Mouse (Mus musculus): ENCODE data around the gene Tpt1. TPM values are rescaled to one million over a fixed set of nuclear protein-coding genes. Genes with fewer than 3 reads are reported as not detected.
"Not testable (repeated sequence)": the region's sequence is repeated elsewhere in the genome, so short reads cannot be mapped to it uniquely, and the experiment has no call there.

The Tpt1 gene
- polyA plus RNA-seq, 1 experiment from 2014 or later = 740 TPM

GRCm38 (mm10) chr14:75850819-75851218 is 5.9 kb downstream of the Tpt1 start:
- Histone ChIP-seq H3K9ac (replicated peaks; ENCODE audit: low read depth, low read length) (no peak overlapping the region), H3K36me3 (ENCODE audit: control insufficient read depth, insufficient read depth) (peaks cover 40% of the 10 kb centered on the region), H3K4me3 (replicated peaks; ENCODE audit: low read length) (no peak overlapping the region), H3K4me1 (replicated peaks; ENCODE audit: control insufficient read depth, insufficient read depth, low read length) (peaks cover 17% of the 10 kb centered on the region), H3K9me3 (ENCODE audit: control insufficient read depth, low read length) (no peaks in the 10 kb centered on the region), H3K27me3 (replicated peaks; ENCODE audit: control insufficient read depth, insufficient read depth, low read length) (no peaks in the 10 kb centered on the region), H3K4me2 (ENCODE audit: low read length) (no peak overlapping the region), H3K27ac (ENCODE audit: low read length) (peak overlapping the region; percentile 23; the same call in 1 of the 2 replicates)
- peak; percentile 66 for ATAC-seq
- WGBS = 4% methylated on average over 6 of the region's 6 CpGs

GRCm38 (mm10) chr14:75852016-75852415 is 7.1 kb downstream of the Tpt1 start:
- Histone ChIP-seq H3K9me3 (ENCODE audit: control insufficient read depth, low read length) (no peaks in the 10 kb centered on the region), H3K36me3 (ENCODE audit: control insufficient read depth, insufficient read depth) (peaks cover 37% of the 10 kb centered on the region), H3K4me3 (replicated peaks; ENCODE audit: low read length) (no peak overlapping the region), H3K9ac (replicated peaks; ENCODE audit: low read depth, low read length) (no peak overlapping the region), H3K27me3 (replicated peaks; ENCODE audit: control insufficient read depth, insufficient read depth, low read length) (no peaks in the 10 kb centered on the region), H3K4me1 (replicated peaks; ENCODE audit: control insufficient read depth, insufficient read depth, low read length) (peaks cover 10% of the 10 kb centered on the region), H3K4me2 (ENCODE audit: low read length) (no peak overlapping the region), H3K27ac (ENCODE audit: low read length) (no peak overlapping the region)
- WGBS = 98% methylated on average over 5 of the region's 5 CpGs
- no peak for ATAC-seq

- H3K4me3 ChIP-seq (replicated peaks; ENCODE audit: low read length) = no peak overlapping the region
- no peak overlapping the region for H3K27ac ChIP-seq (ENCODE audit: low read length)
- WGBS = 62% methylated on average over 17 of the region's 17 CpGs
- ATAC-seq = no peak
- H3K9me3 ChIP-seq (ENCODE audit: control insufficient read depth, low read length) = no peaks in the 10 kb centered on the region
- H3K9ac ChIP-seq (replicated peaks; ENCODE audit: low read depth, low read length) = no peak overlapping the region
- H3K27me3 ChIP-seq (replicated peaks; ENCODE audit: control insufficient read depth, insufficient read depth, low read length) = no peaks in the 10 kb centered on the region
- peaks cover 3% of the 10 kb centered on the region; the same call in 1 of the 2 replicates for H3K4me1 ChIP-seq (replicated peaks; ENCODE audit: control insufficient read depth, insufficient read depth, low read length)
- H3K4me2 ChIP-seq (ENCODE audit: low read length) = no peak overlapping the region
- peaks cover 7% of the 10 kb centered on the region; the same call in 1 of the 2 replicates for H3K36me3 ChIP-seq (ENCODE audit: control insufficient read depth, insufficient read depth)
Observed at GRCm38 (mm10) chr14:75855263-75855992, 10.5 kb downstream of the Tpt1 start.

GRCm38 (mm10) chr14:75858181-75858580 is 13.3 kb downstream of the Tpt1 start:
- no peak for ATAC-seq
- Histone ChIP-seq H3K27ac (ENCODE audit: low read length) (no peak overlapping the region), H3K27me3 (replicated peaks; ENCODE audit: control insufficient read depth, insufficient read depth, low read length) (no peaks in the 10 kb centered on the region), H3K36me3 (ENCODE audit: control insufficient read depth, insufficient read depth) (no peaks in the 10 kb centered on the region), H3K4me3 (replicated peaks; ENCODE audit: low read length) (no peak overlapping the region), H3K4me2 (ENCODE audit: low read length) (no peak overlapping the region), H3K9me3 (ENCODE audit: control insufficient read depth, low read length) (peaks cover 3% of the 10 kb centered on the region), H3K9ac (replicated peaks; ENCODE audit: low read depth, low read length) (no peak overlapping the region), H3K4me1 (replicated peaks; ENCODE audit: control insufficient read depth, insufficient read depth, low read length) (no peaks in the 10 kb centered on the region)
- WGBS = 60% methylated on average over 2 of the region's 2 CpGs

GRCm38 (mm10) chr14:75859619-75860018 is 14.7 kb downstream of the Tpt1 start:
- H3K4me1 ChIP-seq (replicated peaks; ENCODE audit: control insufficient read depth, insufficient read depth, low read length) = peaks cover 8% of the 10 kb centered on the region
- no peak for ATAC-seq
- H3K9ac ChIP-seq (replicated peaks; ENCODE audit: low read depth, low read length) = no peak overlapping the region
- no peak overlapping the region for H3K4me2 ChIP-seq (ENCODE audit: low read length)
- H3K9me3 ChIP-seq (ENCODE audit: control insufficient read depth, low read length) = peaks cover 3% of the 10 kb centered on the region
- H3K36me3 ChIP-seq (ENCODE audit: control insufficient read depth, insufficient read depth) = no peaks in the 10 kb centered on the region
- WGBS = 85% methylated on average over 2 of the region's 2 CpGs
- H3K4me3 ChIP-seq (replicated peaks; ENCODE audit: low read length) = no peak overlapping the region
- H3K27ac ChIP-seq (ENCODE audit: low read length) = no peak overlapping the region
- no peaks in the 10 kb centered on the region for H3K27me3 ChIP-seq (replicated peaks; ENCODE audit: control insufficient read depth, insufficient read depth, low read length)

- Histone ChIP-seq H3K4me2 (ENCODE audit: low read length) (no peak overlapping the region), H3K4me3 (replicated peaks; ENCODE audit: low read length) (no peak overlapping the region), H3K9me3 (ENCODE audit: control insufficient read depth, low read length) (peaks cover 3% of the 10 kb centered on the region), H3K27ac (ENCODE audit: low read length) (no peak overlapping the region), H3K27me3 (replicated peaks; ENCODE audit: control insufficient read depth, insufficient read depth, low read length) (no peaks in the 10 kb centered on the region), H3K4me1 (replicated peaks; ENCODE audit: control insufficient read depth, insufficient read depth, low read length) (peaks cover 8% of the 10 kb centered on the region), H3K9ac (replicated peaks; ENCODE audit: low read depth, low read length) (no peak overlapping the region), H3K36me3 (ENCODE audit: control insufficient read depth, insufficient read depth) (no peaks in the 10 kb centered on the region)
- 93% methylated on average over 6 of the region's 6 CpGs for WGBS
- no peak for ATAC-seq
Observed at GRCm38 (mm10) chr14:75862701-75863100, 17.8 kb downstream of the Tpt1 start.

GRCm38 (mm10) chr14:75863549-75864409 is 18.9 kb downstream of the Tpt1 start:
- Histone ChIP-seq H3K4me3 (replicated peaks; ENCODE audit: low read length) (no peak overlapping the region), H3K27ac (ENCODE audit: low read length) (peak overlapping the region; percentile 14; the same call in 1 of the 2 replicates), H3K4me1 (replicated peaks; ENCODE audit: control insufficient read depth, insufficient read depth, low read length) (peaks cover 8% of the 10 kb centered on the region), H3K36me3 (ENCODE audit: control insufficient read depth, insufficient read depth) (no peaks in the 10 kb centered on the region), H3K27me3 (replicated peaks; ENCODE audit: control insufficient read depth, insufficient read depth, low read length) (no peaks in the 10 kb centered on the region), H3K4me2 (ENCODE audit: low read length) (no peak overlapping the region), H3K9ac (replicated peaks; ENCODE audit: low read depth, low read length) (no peak overlapping the region), H3K9me3 (ENCODE audit: control insufficient read depth, low read length) (peaks cover 3% of the 10 kb centered on the region)
- peak; percentile 67 for ATAC-seq
- 13% methylated on average over 7 of the region's 7 CpGs for WGBS

- Histone ChIP-seq H3K4me3 (replicated peaks; ENCODE audit: low read length) (no peak overlapping the region), H3K4me1 (replicated peaks; ENCODE audit: control insufficient read depth, insufficient read depth, low read length) (peaks cover 8% of the 10 kb centered on the region), H3K27ac (ENCODE audit: low read length) (no peak overlapping the region), H3K36me3 (ENCODE audit: control insufficient read depth, insufficient read depth) (no peaks in the 10 kb centered on the region), H3K9ac (replicated peaks; ENCODE audit: low read depth, low read length) (no peak overlapping the region), H3K27me3 (replicated peaks; ENCODE audit: control insufficient read depth, insufficient read depth, low read length) (no peaks in the 10 kb centered on the region), H3K4me2 (ENCODE audit: low read length) (no peak overlapping the region), H3K9me3 (ENCODE audit: control insufficient read depth, low read length) (peaks cover 3% of the 10 kb centered on the region)
- WGBS = 77% methylated on average over 9 of the region's 9 CpGs
- no peak for ATAC-seq
Observed at GRCm38 (mm10) chr14:75866706-75867333, 21.9 kb downstream of the Tpt1 start.

- not testable (repeated sequence) for H3K27me3 ChIP-seq (replicated peaks; ENCODE audit: control insufficient read depth, insufficient read depth, low read length); ATAC-seq; H3K4me3 ChIP-seq (replicated peaks; ENCODE audit: low read length); H3K9me3 ChIP-seq (ENCODE audit: control insufficient read depth, low read length); H3K9ac ChIP-seq (replicated peaks; ENCODE audit: low read depth, low read length); H3K4me2 ChIP-seq (ENCODE audit: low read length); H3K4me1 ChIP-seq (replicated peaks; ENCODE audit: control insufficient read depth, insufficient read depth, low read length); H3K36me3 ChIP-seq (ENCODE audit: control insufficient read depth, insufficient read depth); H3K27ac ChIP-seq (ENCODE audit: low read length)
- 69% methylated on average over 3 of the region's 3 CpGs for WGBS
Observed at GRCm38 (mm10) chr14:75868028-75868427, 23.1 kb downstream of the Tpt1 start.
